Mouse (Mus musculus): ENCODE measurements around the gene Eps8l2.
A peak's percentile ranks its signal among the peaks of the same experiment; 100 is the strongest.

The Eps8l2 gene

GRCm38 (mm10) chr7:141330706-141331105 lies 8.0 kb upstream of the Eps8l2 start:
- DNase-seq: no peak

GRCm38 (mm10) chr7:141331990-141332389 lies 6.7 kb upstream of the Eps8l2 start:
- no peak for DNase-seq

GRCm38 (mm10) chr7:141335044-141335579 lies 3.6 kb upstream of the Eps8l2 start:
- no peak for DNase-seq

- peak; percentile 59 for DNase-seq
These were observed 3.0 kb upstream of the Eps8l2 start for GRCm38 (mm10) chr7:141335682-141336081.

- no peak for DNase-seq
These were observed 2.4 kb upstream of the Eps8l2 start for GRCm38 (mm10) chr7:141336296-141336695.

- no peak for DNase-seq
These were observed 814 bp upstream of the Eps8l2 start for GRCm38 (mm10) chr7:141337716-141338416.

GRCm38 (mm10) chr7:141339215-141339920 lies 688 bp downstream of the Eps8l2 start:
- DNase-seq: no peak

- DNase-seq: no peak
These were observed 1.3 kb downstream of the Eps8l2 start for GRCm38 (mm10) chr7:141340023-141340422.

GRCm38 (mm10) chr7:141340476-141340875 lies 1.8 kb downstream of the Eps8l2 start:
- DNase-seq: no peak

- DNase-seq: no peak
These were observed 3.1 kb downstream of the Eps8l2 start for GRCm38 (mm10) chr7:141341689-141342226.

- no peak for DNase-seq
These were observed 4.5 kb downstream of the Eps8l2 start for GRCm38 (mm10) chr7:141343230-141343629.

- no peak for DNase-seq
These were observed 5.0 kb downstream of the Eps8l2 start for GRCm38 (mm10) chr7:141343696-141344095.

- DNase-seq: no peak
These were observed 6.1 kb downstream of the Eps8l2 start for GRCm38 (mm10) chr7:141344787-141345186.

GRCm38 (mm10) chr7:141351061-141351460 lies 12.4 kb downstream of the Eps8l2 start:
- DNase-seq: no peak

GRCm38 (mm10) chr7:141355051-141355450 lies 16.4 kb downstream of the Eps8l2 start:
- DNase-seq: no peak

- DNase-seq: no peak
These were observed 17.1 kb downstream of the Eps8l2 start for GRCm38 (mm10) chr7:141355626-141356326.

GRCm38 (mm10) chr7:141356971-141357370 lies 18.3 kb downstream of the Eps8l2 start:
- no peak for DNase-seq

- peak; percentile 62 for DNase-seq
These were observed 22.8 kb downstream of the Eps8l2 start for GRCm38 (mm10) chr7:141361510-141361909.

GRCm38 (mm10) chr7:141363106-141363751 lies 24.5 kb downstream of the Eps8l2 start:
- DNase-seq: peak; percentile 85

- DNase-seq: no peak
These were observed 25.1 kb downstream of the Eps8l2 start for GRCm38 (mm10) chr7:141363752-141364125.

- no peak for DNase-seq
These were observed 25.8 kb downstream of the Eps8l2 start for GRCm38 (mm10) chr7:141364349-141365048.

- no peak for DNase-seq
These were observed 26.4 kb downstream of the Eps8l2 start for GRCm38 (mm10) chr7:141365049-141365445.

Data from cerebellum, adult 8-10 months (tissue).